Mouse (Mus musculus) thymus, postnatal 10 days (tissue): Measurements from ENCODE around the gene Sertad3.
A peak's percentile ranks its signal among the peaks of the same experiment; 100 is the strongest.

ENCODE experiments used
- DNase-seq, 2 experiments: peaks; one replicate each; pipeline ENCODE4 v3.0.0; 2021; ENCODE audit warnings: low spot score in 2 of 2

The Sertad3 gene

DNA sequence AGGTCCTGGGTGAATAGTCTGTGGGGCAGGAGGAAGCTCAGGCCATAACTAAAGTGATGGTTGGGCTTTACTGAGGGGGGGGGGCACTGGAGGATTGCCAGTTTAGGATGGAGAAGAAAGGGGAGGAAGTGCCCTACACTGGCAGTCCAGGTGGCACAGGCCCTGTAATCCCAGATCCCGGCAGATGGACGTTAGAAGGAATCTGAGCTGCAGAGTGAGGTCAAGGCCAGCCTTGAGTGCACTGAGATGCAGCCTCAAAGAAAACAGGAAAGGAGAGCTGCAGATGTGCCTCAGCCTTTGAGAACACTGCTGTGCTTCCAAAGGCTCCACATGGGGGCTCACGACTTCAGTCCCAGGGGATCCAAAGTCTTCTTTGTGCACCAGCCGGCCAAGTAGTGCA is 5.9 kb upstream of the Sertad3 start:
- DNase-seq = no peak

DNA sequence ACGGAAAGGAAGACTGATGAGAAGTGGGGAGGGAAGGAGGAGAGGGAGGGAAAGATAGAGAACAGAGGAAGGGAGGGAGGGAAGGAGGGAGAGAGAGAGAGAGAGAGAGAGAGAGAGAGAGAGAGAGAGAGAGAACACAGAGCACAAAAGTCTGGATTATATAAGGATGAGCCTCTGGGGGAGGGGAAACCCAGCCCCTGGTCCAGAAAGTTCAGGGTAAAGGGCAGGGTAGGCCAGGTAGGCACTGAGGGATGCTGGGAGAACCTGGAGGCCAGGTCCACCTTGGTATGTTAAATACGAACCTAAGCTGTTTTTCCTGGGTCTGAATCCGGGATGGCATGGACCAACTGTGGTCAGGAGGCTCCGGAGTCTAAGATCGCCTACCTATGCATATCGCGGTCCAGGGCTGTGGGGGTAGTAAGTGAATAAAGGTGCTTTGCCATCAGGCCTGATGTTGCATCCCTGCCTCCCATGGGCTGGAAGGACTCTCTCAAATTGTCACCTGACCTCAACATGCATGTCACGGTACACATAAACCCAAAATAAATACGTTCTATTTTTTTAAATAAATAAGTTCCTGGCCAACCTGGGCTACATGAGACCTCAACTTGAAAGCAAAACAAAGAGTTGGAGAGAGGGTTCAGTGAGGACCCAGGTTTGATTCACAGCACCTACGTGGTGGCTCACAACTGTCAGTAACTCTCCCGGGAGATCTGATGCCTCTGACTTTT is 2.0 kb upstream of the Sertad3 start:
- no peak for DNase-seq

DNA sequence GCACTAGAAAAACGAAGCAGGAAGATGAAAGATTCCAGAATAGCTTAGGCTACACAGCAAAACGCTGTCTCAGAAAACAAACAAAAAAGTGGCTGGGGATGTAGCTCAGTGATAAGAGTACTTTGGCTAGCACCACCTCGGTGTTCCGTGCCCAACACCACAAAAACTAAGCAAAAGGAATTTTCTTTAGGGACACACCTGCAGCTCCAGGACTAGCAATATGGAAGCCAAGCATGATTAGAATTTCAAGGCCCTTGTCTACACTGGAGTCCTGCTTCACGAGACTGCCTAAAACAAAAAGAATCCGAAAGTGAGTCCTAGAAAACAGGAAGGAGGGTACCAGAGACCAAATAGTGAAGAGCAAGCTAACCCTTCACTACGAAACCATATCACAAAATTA is 972 bp upstream of the Sertad3 start:
- DNase-seq = no peak

DNA sequence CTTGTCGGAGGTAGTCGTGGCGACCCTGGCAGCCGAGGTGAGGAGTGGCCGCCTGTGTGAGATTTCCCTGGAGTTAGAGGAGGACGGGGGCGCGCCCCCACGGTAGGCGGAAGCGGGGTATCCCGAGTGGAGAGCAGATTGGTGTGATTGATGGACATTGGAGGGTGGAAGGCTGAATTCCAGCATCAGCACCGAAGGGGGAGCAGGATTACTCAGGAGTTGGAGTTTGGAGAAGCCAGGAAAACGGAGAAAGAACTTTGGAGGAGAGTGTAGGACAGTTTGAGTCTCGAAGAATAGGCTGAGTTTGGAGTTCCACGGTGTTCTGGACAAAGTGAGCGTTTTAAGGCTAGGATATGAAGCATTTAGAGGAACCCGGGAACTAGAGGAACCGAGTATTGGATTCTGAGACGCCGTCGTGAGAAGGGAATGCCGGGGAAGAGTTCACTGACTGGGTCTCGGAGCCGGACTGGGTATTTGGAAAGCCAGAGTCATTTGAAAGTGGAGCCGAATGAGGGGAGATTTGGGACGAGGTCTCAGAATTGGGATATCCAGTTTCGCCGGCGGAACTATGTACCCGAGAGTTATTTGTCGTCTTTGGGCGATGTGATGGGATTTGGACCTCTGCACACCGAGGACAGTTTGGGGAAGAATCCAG is 394 bp downstream of the Sertad3 start:
- no peak for DNase-seq

DNA sequence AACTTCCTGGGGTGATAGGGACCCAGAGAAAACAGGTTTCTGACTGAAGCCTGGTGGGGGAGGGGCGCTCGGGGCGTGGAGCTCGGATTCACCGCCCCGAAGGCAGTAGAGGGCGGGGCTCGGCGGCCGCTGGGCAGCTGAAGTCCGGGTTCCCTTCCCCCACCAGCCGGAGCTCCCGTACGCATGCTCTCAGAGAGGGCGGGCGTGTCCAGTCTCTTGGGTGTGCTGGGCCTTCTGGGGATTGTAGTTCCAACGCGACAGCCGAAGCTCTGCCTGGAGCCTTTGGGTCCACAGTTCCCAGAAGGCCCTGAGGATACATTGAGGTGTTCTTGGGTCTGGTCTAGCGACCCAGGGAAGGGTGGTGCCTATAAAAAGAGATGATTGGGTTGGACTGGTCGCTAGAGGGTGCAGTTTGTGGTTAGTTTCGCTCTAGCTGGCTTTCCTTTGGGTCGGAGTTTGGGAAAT is 954 bp downstream of the Sertad3 start:
- DNase-seq = peak; percentile 85 to 89

DNA sequence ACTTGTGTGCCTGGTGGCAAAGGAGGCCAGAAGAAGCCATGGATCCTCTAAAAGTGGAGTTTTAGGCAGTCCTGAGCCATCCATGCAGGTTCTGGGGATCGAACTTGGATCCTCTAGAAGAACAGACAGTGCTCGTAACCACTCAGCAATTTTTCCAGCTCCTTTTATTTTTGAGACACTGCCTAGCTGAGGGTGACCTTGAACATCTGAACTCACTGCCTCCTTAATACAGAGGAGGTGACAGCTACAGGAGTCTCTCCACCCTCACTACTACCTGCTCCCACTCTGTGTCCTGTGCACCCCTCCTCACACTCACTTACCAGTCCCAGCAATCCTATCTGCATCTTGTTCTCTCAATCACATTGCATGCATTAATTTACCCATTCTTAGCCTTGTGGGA is 2.0 kb downstream of the Sertad3 start:
- no peak for DNase-seq

DNA sequence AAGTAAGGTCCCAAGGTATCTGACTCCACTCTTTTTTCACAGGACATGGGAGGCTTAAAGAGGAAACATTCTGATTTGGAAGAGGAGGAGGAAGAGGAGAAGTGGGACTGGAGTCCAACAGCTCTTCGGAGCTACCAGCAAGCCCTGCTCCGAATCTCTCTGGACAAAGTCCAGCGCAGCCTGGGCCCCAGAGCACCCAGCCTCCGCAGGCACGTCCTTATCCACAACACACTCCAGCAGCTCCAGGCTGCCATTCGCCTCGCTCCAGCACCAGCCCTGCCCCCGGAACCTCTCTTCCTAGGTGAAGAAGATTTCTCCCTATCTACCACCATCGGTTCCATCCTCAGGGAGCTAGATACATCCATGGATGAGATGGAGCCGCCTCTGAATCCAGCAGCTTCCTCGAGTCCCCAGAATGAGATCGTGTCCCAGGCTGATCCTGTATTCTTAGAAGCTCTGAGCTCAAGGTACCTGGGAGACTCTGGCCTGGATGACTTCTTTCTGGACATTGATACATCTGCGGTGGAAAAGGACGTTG is 2.6 kb downstream of the Sertad3 start:
- no peak for DNase-seq

DNA sequence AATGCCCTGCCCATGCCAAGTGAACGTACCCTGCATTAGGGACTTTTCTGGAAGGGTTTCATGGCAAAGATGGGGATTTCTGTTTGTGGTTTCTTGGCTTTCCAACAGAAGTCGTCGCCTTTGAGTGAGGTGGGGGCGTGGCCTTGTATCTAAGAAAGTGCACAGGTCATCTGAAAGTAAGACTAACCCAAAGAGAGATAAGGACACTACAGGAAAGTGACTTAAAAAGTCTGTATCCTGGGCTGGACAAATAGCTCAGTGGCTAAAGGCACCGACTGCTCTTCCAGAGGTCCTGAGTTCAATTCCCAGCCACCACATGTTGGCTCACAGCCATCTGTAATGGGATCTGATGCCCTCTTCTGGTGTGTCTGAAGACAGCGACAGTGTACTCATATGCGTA is 5.0 kb downstream of the Sertad3 start:
- DNase-seq = no peak

DNA sequence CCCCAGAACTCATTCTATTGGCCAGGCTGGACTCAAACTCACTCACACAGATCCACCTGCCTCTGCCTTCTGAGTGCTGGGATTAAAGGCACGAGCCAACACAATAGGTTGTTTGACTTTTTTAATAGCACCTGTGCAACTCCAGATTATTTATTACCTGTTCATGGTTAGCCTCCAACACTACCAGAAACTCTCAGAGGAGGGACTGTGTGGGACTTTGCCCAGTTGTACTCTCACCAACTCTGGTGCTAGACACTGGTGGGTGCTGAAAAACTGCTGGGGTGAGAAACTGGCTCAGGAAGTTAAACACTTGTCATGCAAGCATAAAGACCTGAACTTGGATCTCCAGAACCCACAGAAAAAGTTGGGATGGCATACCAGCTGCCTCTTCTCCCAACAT is 6.2 kb downstream of the Sertad3 start:
- no peak for DNase-seq

DNA sequence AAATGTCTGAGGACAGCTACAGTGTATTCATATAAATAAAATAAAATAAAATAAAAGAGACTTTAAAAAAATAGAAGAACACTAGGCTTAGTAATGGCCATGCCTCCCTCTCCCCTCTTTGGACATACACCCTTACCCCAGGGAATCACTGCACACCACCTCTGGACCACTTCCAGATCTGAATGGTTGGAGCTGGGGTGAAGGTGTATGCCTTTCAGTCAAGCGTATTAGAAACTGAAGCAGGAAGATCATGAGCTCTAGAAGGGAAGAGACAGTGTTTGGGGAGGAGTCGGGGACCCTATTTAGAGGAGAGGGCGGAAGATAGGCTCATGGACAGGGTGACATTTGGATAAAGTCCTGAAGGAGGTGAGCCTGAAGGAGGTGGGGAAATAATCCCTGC is 6.9 kb downstream of the Sertad3 start:
- DNase-seq = no peak

DNA sequence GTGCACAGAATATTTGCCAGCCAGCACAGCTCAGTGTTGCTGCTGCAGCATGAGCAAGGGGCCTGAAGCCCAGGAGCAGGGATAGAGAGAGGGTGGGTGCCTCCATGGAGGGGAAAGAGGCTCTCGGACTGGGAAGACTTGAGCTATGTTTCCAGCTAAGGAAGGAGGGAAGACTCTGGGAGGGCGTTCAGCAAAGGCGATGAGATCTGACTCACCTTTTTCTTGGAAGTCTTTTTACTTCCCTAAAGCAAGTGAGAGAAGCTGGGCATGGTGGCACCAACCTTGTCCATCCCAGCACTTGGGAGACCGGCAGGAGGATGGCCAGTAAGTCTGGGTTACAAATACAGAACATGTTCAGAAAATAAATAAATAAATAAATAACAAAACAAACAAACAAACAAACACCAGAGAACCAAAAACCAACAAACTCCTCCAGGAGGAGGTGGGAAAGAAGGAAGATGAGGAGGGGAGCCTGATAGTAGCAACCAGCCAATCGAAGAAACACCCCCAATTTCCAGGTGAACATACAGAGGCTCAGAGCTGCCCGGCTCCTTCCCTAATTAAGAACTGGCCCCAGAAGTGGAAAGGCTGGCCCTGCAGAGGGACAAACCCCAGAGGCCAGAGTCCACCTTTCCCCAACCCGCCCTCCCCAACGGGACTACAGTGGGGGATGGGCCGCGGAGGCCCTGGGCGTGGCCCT is 7.5 kb downstream of the Sertad3 start:
- DNase-seq = no peak

DNA sequence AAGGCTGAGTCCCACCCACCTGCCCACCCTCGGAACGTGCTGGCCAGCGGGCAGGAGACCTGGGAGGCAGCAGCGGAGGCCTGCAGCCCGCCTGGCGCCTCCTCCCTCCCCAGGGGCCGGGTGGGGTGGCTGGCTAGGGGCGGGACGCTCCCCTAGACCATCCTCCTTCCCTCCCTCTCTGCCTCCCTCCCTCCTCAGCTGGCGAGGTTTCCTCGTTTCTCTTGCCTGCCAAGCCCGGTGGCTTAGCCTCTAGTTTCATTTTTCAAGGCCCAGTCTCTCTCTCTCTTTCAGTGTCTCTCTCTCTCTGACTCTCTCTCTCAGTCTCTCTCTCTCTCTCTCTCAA is 8.0 kb downstream of the Sertad3 start:
- peak; percentile 59 to 60 for DNase-seq

DNA sequence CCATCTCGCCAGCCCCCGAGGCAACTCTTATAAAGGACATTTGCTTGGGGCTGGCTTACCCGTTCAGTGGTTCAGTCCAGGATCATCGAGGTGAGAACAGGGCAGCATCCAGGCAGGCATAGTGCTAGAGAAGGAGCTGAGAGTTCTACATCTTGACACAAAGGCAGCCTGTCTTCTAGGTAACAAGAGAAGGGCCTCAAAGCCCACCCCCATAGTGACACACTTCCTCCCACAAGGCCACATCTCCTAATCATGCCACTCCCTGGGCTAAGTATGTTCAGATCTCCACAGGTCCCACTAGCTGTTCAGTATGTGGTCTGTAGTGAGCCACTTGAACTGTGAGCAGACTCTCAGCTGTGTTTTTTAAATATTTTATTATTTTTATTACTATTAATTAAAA is 10.3 kb downstream of the Sertad3 start:
- DNase-seq = no peak

DNA sequence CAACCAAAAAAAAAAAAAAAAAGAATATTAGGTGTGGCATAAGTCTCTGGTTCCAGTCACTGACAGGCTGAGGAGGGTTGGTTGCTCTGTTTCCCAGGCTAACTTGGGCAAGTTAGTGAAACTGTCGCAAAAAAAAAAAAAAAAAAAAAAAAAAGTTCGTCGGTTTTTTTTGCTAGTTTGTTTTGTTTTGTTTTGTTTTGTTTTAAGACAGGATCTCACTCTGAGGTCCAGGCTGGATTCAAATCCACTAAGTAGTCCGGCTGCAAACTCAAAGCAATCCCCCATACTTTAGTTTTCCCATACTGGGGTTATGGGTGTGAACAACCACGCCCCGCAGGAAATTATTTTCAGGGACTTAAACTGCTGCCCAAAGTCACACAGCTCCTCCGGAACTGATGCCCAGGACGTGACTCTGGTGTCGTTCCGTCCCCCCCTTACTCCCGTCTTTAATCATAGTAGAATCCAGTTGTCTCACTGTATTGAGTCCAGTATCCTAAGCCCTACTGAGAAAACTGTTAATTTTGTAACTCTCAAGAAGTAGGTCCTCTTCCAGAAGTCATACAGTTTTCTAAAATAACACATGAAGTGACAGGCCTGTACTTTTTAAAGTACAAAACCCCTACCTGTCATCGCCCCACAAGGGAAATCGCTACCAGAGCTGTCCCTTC is 12.7 kb downstream of the Sertad3 start:
- DNase-seq = peak; percentile 25 to 43

DNA sequence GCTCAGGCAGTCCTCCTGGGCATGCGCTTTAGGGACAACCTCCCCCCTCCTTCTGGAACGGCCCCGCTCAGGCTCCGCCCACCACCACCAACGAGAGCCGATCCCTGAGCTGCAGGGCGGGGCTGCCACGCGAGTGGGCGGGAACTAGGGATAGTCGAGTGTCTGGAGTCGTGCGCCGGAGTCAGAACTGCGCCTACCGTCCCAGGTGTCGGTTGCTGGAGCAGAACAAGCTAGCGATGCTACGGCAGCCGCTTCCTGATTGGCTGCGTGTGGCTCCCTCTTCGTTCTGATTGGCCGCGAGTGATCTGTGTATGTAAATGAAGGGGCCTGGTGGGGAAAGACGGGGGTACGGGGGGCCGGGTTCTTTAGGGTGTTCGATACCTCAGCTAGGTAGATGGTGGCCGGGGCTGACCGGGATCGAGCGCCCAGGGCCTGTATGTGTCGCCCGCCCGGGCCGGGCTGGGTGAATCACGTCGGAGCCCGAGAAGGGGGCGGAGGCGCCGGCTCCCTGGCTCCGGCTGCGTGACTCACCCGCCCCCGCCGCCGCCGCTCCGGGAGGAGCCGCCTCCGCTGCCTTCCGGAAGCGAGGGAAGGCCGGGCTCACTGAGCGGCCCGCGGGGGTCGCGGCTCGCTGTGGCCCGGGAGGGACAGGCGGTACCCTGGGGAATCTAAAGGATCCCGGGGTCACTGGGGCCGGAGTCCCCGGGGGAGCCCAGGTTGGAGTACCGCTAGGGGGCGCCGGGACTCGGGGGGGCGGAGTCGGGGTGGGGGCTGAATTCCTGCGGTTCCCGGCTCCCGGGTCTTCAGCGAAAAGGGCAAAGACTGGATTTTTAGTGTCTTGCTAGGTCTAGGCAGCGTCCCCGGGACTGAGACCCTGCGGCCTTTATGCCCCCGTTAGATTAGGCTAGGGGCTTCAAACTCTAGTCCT is 13.5 kb downstream of the Sertad3 start, which contains the start of gene Sertad1:
TSS of gene Sertad1 (plus strand) at position 141 of the 928 bp plus-strand sequence.
- DNase-seq = peak; percentile 99 to 100

DNA sequence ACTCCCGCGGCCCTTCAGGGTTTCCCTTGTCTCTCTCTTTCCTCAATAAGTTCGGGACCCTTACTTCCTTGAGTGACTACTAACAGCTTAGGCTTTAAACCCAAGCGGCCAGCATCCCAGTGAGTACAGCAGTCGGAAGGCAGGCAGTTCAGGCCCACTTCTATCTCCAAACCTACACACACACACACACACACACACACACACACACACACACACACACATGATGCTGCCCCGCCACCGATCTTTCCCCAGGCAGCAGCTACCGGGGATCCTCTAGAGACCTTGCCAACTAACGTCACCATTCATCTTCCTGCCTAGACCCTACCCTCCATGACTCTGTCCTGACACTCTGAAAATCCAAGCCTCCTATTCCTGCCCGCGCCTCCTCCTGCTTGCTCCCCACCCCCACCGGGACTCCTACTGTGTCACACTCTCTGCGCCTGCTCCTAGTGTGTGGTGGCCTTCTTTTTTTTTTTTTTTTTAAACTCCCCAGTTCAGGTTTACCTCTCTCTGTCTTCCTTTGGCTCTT is 14.2 kb downstream of the Sertad3 start:
- peak in 1 of 2 experiments; percentile 38 for DNase-seq

DNA sequence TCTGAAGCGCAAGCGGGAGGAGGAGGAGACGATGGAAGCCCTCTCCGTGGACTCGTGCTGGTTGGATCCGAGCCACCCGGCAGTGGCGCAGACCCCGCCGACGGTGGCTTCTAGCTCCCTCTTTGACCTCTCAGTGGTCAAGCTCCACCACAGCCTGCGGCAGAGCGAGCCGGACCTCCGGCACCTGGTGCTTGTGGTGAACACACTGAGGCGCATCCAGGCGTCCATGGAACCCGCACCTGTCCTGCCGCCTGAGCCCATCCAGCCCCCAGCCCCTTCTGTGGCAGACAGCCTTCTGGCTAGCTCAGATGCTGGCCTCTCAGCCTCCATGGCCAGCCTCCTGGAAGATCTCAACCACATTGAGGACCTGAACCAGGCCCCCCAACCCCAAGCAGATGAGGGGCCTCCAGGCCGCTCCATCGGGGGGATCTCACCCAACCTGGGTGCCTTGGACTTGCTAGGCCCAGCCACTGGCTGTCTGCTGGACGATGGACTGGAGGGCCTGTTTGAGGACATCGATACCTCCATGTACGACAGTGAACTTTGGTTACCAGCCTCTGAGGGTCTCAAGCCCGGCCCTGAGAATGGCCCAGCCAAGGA is 15.8 kb downstream of the Sertad3 start:
- no peak for DNase-seq

DNA sequence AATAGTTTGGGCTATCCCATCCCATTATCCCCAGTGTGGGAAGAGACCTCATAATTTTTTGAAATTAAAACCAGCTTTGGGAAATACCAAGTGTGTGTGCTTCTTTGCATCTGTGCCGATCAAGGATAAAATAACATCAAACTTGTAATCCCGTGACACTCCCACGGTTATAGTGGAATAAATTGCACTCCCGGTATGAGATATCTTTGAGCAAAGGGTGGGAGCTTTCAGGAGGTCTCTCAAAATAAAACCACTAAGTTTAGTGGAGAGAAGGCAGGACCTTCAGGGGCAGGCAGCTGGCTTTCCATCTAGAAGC is 16.6 kb downstream of the Sertad3 start:
- DNase-seq = no peak

DNA sequence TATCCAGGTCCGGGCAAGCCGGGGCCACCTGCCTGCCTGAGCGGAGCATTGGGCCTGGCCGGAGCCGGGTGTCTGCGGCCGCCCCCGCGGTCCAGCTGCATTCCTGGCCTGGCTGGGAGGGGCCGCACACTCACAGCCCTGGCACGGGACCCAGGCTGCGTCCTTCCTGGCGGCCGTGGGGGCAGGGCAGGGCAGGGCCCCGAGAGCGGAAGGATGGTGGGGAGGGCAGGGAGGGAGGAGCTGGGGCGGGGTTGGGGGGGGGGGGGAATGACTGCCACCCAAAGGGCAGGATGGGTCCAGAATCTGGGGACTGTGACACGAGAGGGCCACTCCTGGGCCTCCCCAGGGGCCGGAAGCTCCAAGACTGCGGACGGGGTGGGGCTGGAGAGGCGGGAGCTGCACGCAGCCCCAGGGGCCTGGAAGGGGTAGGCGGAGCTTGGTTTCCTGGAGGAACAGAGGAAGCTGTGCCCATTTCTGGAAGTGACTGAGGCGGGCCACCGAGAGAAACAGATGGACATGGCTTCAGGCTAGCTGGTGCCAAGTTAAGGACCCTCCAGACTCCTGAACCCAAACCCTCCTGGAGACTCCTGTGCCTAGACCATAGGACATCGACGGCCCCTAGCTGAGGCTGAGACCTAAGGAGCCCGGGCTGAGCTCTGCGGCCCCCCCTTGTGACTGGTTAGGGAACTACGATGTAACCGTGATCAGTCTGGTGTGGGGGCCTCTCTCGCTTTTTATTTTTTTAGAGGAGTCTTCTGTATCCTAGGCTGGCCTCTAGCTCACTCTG is 17.2 kb downstream of the Sertad3 start:
- peak; percentile 84 to 93 for DNase-seq

DNA sequence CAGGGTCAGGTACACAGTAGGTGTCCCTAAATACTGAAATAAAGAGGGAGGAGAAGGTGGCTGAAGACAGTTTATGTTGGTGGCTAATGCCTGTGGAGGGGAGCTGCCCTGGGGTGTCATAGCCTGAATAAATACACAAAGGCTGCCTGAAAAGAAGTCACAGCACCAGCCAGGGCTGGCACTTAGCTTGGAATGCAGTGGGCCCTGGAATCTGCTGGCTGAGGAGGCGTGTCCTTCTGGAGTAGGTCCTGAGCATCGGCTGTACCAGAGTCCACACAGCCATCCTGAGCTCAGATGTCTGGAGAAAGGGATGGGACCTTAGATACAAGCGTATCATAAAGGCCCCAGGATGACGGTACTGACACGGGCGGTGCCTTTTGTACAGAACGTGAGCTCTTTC is 18.3 kb downstream of the Sertad3 start:
- no peak for DNase-seq
